Mouse (Mus musculus): ENCODE measurements around the gene Slc6a12. TPM values are rescaled to one million over a fixed set of nuclear protein-coding genes. Genes with fewer than 3 reads are reported as not detected.

The Slc6a12 gene
- polyA plus RNA-seq, 1 experiment from 2014 or later, result 0.66 TPM

DNA sequence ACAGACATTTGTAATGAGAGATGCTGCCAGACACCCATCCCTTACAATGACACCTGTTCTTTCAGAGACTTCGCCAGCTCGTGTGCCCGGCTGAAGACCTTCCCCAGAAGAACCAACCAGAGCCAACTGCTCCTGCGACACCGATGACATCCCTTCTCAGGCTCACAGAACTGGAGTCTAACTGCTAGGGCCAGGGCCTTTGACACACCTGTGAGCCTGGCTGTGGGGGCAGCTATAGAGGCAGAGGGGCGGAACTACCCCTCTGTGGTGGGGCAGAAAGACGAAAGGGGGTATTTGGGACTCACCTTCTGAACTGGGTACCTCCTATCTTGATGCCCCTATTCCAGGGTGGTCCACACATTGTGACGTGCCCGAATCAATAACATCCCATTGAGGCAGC lies 5.6 kb upstream of the Slc6a12 start:
- Histone ChIP-seq H3K27ac (ENCODE audit: low read depth, low read length) (no peak overlapping the region), H3K27me3 (replicated peaks; ENCODE audit: control insufficient read depth, insufficient read depth, low read length) (no peaks in the 10 kb centered on the region), H3K4me1 (ENCODE audit: control insufficient read depth, insufficient read depth, low read length) (no peaks in the 10 kb centered on the region), H3K9ac (ENCODE audit: low read length) (no peak overlapping the region), H3K4me2 (ENCODE audit: low read length) (no peak overlapping the region), H3K9me3 (replicated peaks; ENCODE audit: control insufficient read depth, low read length) (no peaks in the 10 kb centered on the region), H3K4me3 (ENCODE audit: low read depth, low read length) (no peak overlapping the region), H3K36me3 (ENCODE audit: control insufficient read depth, insufficient read depth, low read length) (no peaks in the 10 kb centered on the region)
- ATAC-seq (no peak), DNase-seq (ENCODE audit: low spot score) (no peak)
- 92% methylated on average over 9 of the region's 9 CpGs for WGBS

DNA sequence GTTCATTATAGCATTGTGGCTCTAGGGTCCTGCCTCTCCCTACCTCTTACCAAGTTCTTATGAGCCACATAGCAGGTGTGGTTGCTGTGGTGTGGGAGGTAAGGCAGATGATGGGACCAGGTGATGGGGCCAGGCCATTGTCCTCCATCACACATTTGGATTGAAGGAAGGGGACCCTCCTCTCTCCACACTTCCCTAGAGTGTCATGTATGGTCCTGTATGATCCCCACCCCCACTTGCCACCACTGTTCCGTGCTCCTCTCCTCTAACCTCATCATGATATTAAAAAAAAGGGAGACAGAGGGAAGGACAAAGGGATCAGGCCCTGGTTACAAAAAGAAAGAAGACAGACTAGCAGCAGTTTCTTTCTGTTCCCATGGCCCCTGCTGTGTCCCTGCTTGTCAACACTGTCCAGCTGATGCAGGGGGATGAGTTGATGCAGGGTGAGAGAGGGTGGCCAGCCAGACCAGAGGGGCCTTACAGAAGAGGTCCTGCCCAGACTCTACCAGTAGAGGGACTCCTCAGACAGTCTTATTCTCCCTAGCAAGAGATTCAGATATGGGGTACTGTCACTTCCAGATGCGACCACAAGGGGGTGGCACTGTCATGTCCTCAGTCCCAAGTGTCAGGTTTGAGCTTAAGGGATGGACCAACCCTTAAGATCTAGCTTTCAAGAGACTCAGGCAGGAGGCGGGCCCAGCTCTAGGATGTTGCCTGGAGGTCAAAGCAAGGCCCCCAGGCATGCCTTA lies 4.9 kb upstream of the Slc6a12 start:
- Histone ChIP-seq H3K4me3 (ENCODE audit: low read depth, low read length) (no peak overlapping the region), H3K27me3 (replicated peaks; ENCODE audit: control insufficient read depth, insufficient read depth, low read length) (no peaks in the 10 kb centered on the region), H3K4me2 (ENCODE audit: low read length) (no peak overlapping the region), H3K36me3 (ENCODE audit: control insufficient read depth, insufficient read depth, low read length) (no peaks in the 10 kb centered on the region), H3K9ac (ENCODE audit: low read length) (no peak overlapping the region), H3K4me1 (ENCODE audit: control insufficient read depth, insufficient read depth, low read length) (no peaks in the 10 kb centered on the region), H3K27ac (ENCODE audit: low read depth, low read length) (no peak overlapping the region), H3K9me3 (replicated peaks; ENCODE audit: control insufficient read depth, low read length) (no peaks in the 10 kb centered on the region)
- peak; percentile 73 for ATAC-seq
- DNase-seq (ENCODE audit: low spot score), result peak; percentile 87
- 26% methylated on average over 3 of the region's 3 CpGs for WGBS

DNA sequence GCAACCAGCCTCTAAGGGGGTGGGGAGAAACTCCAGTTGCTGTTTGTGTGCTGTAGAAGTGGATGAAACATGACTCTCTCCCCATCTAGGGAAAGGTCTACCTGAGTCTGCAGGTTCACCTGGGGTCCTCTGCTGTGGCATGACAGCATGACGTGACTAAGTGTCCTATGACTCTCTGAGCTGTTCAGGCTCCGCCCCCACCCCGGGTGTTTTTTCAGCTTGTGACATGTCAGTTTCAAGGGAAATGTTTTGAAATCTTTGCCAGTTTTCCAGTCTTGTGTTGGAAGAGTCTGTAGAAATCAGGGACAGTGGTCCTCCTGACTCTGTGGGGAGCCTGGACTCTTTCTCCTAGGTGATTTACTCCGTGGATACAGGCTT lies 4.4 kb upstream of the Slc6a12 start:
- DNase-seq (ENCODE audit: low spot score) (no peak), ATAC-seq (no peak; the same call in none of the 2 replicates)
- no peak overlapping the region for H3K4me2 ChIP-seq (ENCODE audit: low read length)
- H3K27ac ChIP-seq (ENCODE audit: low read depth, low read length), result no peak overlapping the region
- no peak overlapping the region for H3K9ac ChIP-seq (ENCODE audit: low read length)
- WGBS, result 46% methylated on average over 4 of the region's 4 CpGs
- H3K4me1 ChIP-seq (ENCODE audit: control insufficient read depth, insufficient read depth, low read length), result no peaks in the 10 kb centered on the region
- no peaks in the 10 kb centered on the region for H3K36me3 ChIP-seq (ENCODE audit: control insufficient read depth, insufficient read depth, low read length)
- no peaks in the 10 kb centered on the region for H3K9me3 ChIP-seq (replicated peaks; ENCODE audit: control insufficient read depth, low read length)
- no peaks in the 10 kb centered on the region for H3K27me3 ChIP-seq (replicated peaks; ENCODE audit: control insufficient read depth, insufficient read depth, low read length)
- H3K4me3 ChIP-seq (ENCODE audit: low read depth, low read length), result no peak overlapping the region

DNA sequence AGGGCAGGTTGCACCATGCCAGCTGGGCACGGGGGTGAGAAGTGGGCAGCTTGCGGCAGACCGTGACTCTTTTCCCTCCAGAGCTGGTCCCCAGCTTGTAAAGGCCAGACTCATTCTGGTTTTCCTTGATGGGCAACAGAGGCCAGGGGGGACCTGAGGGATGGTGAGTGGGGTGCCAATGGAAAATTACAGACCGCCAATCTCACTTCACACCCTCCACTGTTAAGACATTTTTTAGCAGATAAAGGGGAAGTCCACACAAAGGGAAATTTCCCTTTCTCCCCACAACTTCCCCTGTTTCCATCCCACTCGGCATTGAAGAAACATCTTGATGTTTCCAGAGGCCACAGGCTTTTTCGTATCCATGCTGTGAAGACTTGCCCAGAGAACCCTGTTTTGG lies 1.2 kb upstream of the Slc6a12 start:
- Histone ChIP-seq H3K27ac (ENCODE audit: low read depth, low read length) (no peak overlapping the region), H3K9ac (ENCODE audit: low read length) (no peak overlapping the region), H3K4me1 (ENCODE audit: control insufficient read depth, insufficient read depth, low read length) (no peaks in the 10 kb centered on the region), H3K4me3 (ENCODE audit: low read depth, low read length) (no peak overlapping the region), H3K27me3 (replicated peaks; ENCODE audit: control insufficient read depth, insufficient read depth, low read length) (no peaks in the 10 kb centered on the region), H3K36me3 (ENCODE audit: control insufficient read depth, insufficient read depth, low read length) (no peaks in the 10 kb centered on the region), H3K9me3 (replicated peaks; ENCODE audit: control insufficient read depth, low read length) (no peaks in the 10 kb centered on the region), H3K4me2 (ENCODE audit: low read length) (no peak overlapping the region)
- 87% methylated on average over 6 of the region's 6 CpGs for WGBS
- DNase-seq (ENCODE audit: low spot score) (no peak), ATAC-seq (no peak)

DNA sequence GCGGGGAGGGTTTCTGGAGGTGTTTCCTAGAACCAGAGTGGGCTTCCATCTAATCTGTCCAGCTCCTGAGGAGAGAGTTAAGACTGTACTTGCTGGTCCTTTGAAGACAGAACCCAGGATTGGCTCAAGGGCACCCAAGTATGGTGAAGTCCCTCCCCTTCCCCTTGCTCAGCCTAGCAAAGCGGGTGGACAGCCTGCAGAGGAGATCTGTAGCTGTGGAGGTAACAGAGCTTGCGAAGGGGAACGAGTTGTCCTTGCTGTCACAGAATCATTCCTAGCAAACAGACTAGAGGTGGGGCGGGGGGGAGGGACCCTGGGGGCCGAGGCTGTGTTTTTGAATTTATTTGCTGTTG lies 871 bp downstream of the Slc6a12 start:
- no peak for DNase-seq (ENCODE audit: low spot score)
- Histone ChIP-seq H3K27me3 (replicated peaks; ENCODE audit: control insufficient read depth, insufficient read depth, low read length) (no peaks in the 10 kb centered on the region), H3K9ac (ENCODE audit: low read length) (no peak overlapping the region), H3K27ac (ENCODE audit: low read depth, low read length) (no peak overlapping the region), H3K4me2 (ENCODE audit: low read length) (no peak overlapping the region), H3K36me3 (ENCODE audit: control insufficient read depth, insufficient read depth, low read length) (no peaks in the 10 kb centered on the region), H3K9me3 (replicated peaks; ENCODE audit: control insufficient read depth, low read length) (no peaks in the 10 kb centered on the region), H3K4me1 (ENCODE audit: control insufficient read depth, insufficient read depth, low read length) (no peaks in the 10 kb centered on the region), H3K4me3 (ENCODE audit: low read depth, low read length) (no peak overlapping the region)
- ATAC-seq, result no peak
- WGBS, result 68% methylated on average over 6 of the region's 6 CpGs

DNA sequence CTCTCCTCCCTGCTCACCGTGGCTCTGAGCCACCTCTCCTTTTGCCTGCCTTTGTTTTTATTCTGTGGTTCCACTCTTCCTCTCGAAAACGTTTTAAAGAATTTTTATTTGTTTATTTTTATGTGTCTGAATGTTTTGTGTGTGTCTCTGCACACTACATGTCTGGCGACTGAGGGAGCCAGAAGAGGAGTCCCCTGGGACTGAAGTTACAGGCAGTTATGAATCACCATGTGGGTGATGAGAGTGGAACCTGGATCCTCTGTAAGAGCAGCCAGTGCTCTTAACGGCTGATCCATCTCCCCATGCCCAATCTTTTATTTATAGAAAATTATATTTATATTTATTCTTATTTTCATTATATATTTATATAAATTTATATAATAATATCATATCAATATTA lies 1.5 kb downstream of the Slc6a12 start:
- Histone ChIP-seq H3K4me1 (ENCODE audit: control insufficient read depth, insufficient read depth, low read length) (no peaks in the 10 kb centered on the region), H3K4me2 (ENCODE audit: low read length) (no peak overlapping the region), H3K4me3 (ENCODE audit: low read depth, low read length) (no peak overlapping the region), H3K27me3 (replicated peaks; ENCODE audit: control insufficient read depth, insufficient read depth, low read length) (no peaks in the 10 kb centered on the region), H3K27ac (ENCODE audit: low read depth, low read length) (no peak overlapping the region), H3K36me3 (ENCODE audit: control insufficient read depth, insufficient read depth, low read length) (no peaks in the 10 kb centered on the region), H3K9me3 (replicated peaks; ENCODE audit: control insufficient read depth, low read length) (no peaks in the 10 kb centered on the region), H3K9ac (ENCODE audit: low read length) (no peak overlapping the region)
- ATAC-seq, result no peak
- no peak for DNase-seq (ENCODE audit: low spot score)
- 69% methylated on average over 5 of the region's 5 CpGs for WGBS

DNA sequence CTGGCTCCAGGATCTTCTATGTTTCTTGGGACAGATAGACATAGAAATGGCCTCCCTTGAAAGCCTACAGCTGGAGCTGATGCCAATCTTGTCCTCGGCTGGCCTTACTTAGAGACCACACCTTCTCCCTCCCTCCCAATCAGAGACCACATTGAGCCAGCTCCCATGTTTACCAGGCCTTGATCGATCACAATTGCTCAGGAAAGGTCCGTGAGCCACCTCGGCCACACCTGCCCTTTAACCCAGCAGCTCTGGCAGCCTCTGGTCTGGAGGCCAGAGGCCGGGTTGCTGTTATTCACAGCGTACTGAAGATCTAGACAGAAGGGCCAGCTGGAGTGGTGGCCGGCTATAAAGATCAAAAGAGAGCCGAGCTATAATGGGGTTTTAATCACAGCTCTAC lies 3.6 kb downstream of the Slc6a12 start:
- ATAC-seq (no peak), DNase-seq (ENCODE audit: low spot score) (no peak)
- Histone ChIP-seq H3K4me3 (ENCODE audit: low read depth, low read length) (no peak overlapping the region), H3K27ac (ENCODE audit: low read depth, low read length) (no peak overlapping the region), H3K36me3 (ENCODE audit: control insufficient read depth, insufficient read depth, low read length) (no peaks in the 10 kb centered on the region), H3K9me3 (replicated peaks; ENCODE audit: control insufficient read depth, low read length) (no peaks in the 10 kb centered on the region), H3K4me2 (ENCODE audit: low read length) (no peak overlapping the region), H3K9ac (ENCODE audit: low read length) (no peak overlapping the region), H3K27me3 (replicated peaks; ENCODE audit: control insufficient read depth, insufficient read depth, low read length) (no peaks in the 10 kb centered on the region), H3K4me1 (ENCODE audit: control insufficient read depth, insufficient read depth, low read length) (no peaks in the 10 kb centered on the region)
- WGBS, result 39% methylated on average over 8 of the region's 8 CpGs

DNA sequence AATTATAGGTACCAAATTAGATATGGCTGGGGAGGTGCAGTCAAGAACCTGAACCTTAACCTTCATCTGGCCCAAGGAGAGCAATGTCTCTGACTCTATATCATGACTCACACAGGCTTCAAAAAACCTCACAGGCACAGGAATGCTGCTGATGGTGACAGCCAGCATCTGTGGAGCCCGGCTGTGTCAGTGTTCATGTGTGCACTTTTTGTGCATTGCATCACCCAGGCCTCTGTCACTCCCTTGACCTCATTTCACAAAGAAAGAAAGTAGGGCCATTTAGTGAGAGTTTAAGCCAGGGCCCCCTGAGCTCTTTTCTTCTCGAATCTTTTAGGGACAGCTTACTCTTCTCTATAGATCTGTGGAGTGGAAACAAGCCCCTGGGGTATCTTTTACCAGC lies 9.4 kb downstream of the Slc6a12 start:
- DNase-seq (ENCODE audit: low spot score) (no peak), ATAC-seq (no peak)
- H3K4me3 ChIP-seq (ENCODE audit: low read depth, low read length), result no peak overlapping the region
- H3K36me3 ChIP-seq (ENCODE audit: control insufficient read depth, insufficient read depth, low read length), result no peaks in the 10 kb centered on the region
- H3K9me3 ChIP-seq (replicated peaks; ENCODE audit: control insufficient read depth, low read length), result no peaks in the 10 kb centered on the region
- H3K27ac ChIP-seq (ENCODE audit: low read depth, low read length), result no peak overlapping the region
- no peaks in the 10 kb centered on the region for H3K4me1 ChIP-seq (ENCODE audit: control insufficient read depth, insufficient read depth, low read length)
- no peaks in the 10 kb centered on the region for H3K27me3 ChIP-seq (replicated peaks; ENCODE audit: control insufficient read depth, insufficient read depth, low read length)
- H3K4me2 ChIP-seq (ENCODE audit: low read length), result no peak overlapping the region
- no peak overlapping the region for H3K9ac ChIP-seq (ENCODE audit: low read length)
- 16% methylated on average over 2 of the region's 2 CpGs for WGBS

DNA sequence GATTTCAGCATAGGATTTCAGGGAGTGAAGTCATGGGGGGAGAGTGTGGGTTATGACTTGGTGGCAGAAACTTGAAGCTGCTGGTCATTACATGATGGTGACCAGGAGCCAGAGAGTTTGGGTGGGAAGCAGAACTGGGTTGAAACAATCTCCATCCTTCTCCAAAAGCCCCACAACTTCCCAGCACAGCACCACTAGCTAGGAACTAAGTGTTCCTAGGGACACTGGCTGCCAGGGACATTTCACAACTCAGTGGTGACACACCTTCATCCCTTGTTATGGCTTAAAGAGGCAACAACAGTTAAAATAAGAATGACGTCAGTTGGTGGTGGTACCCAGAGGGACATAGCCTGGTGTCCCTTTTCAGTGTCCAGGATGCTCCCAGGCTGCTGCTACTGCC lies 13.2 kb downstream of the Slc6a12 start:
- ATAC-seq (no peak), DNase-seq (ENCODE audit: low spot score) (no peak)
- Histone ChIP-seq H3K27ac (ENCODE audit: low read depth, low read length) (no peak overlapping the region), H3K9ac (ENCODE audit: low read length) (no peak overlapping the region), H3K4me3 (ENCODE audit: low read depth, low read length) (no peak overlapping the region), H3K27me3 (replicated peaks; ENCODE audit: control insufficient read depth, insufficient read depth, low read length) (no peaks in the 10 kb centered on the region), H3K36me3 (ENCODE audit: control insufficient read depth, insufficient read depth, low read length) (no peaks in the 10 kb centered on the region), H3K4me2 (ENCODE audit: low read length) (no peak overlapping the region), H3K4me1 (ENCODE audit: control insufficient read depth, insufficient read depth, low read length) (no peaks in the 10 kb centered on the region), H3K9me3 (replicated peaks; ENCODE audit: control insufficient read depth, low read length) (no peaks in the 10 kb centered on the region)
- WGBS, result 90% methylated on average over 1 of the region's 1 CpGs

All from forebrain, embryonic 14.5 days (tissue).